Mouse (Mus musculus): Measurements from ENCODE around the gene Yy1. TPM values are rescaled to one million over a fixed set of nuclear protein-coding genes. Genes with fewer than 3 reads are reported as not detected.

The Yy1 gene
- 8.1 and 11.8 TPM in 2 replicates for polyA plus RNA-seq (2012; rRNA removed)
- polyA plus RNA-seq (2014; fragmentation: Nextera tagmentation; extraction: Ambion mirVana), result 7.9 and 9.1 TPM in 2 replicates

DNA sequence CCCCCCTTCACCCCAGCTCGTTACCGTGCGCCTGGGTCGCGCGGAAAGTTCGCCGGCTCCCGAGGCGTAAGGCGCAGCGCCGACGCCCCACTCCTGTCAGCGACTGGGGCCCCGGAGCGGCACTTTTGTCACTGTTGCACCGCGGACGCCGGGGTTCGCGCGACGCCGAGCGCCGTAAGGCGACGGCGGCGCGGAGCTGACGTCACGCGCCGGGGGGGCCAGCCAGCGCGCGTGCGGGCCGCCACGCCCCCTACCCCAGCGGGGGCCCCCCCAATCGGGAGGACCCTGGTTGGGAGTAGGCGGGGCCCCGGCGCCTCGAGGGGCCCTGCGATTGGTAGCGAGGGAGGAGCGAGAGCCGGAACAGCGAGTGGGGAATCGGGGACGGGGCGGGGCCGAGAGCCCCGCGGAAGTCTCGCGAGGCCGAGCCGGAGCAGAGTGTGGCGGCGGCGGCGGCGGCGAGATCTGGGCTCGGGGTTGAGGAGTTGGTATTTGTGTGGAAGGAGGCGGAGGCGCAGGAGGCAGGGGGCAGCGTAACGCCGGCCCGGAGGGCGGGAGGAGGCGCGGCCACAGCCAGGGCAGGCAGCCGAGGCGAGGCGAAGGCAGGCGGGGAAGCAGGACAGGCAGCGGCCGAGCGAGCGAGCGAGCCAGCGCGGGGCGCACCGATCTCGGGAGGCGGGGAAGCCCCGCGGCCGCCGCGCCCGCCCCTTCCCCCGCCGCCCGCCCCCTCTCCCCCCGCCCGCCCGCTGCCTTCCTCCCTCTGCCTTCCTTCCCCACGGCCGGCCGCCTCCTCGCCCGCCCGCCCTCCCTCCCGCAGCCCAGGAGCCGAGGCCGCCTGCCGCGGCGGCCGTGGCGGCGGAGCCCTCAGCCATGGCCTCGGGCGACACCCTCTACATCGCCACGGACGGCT, at the start of gene Yy1:
Gene Yy1, plus strand, starts transcription at position 428 of the 907 bp plus-strand sequence.
- under 1% methylated on average over 75 of the region's 127 CpGs for WGBS (ENCODE audit: insufficient replicate concordance)

DNA sequence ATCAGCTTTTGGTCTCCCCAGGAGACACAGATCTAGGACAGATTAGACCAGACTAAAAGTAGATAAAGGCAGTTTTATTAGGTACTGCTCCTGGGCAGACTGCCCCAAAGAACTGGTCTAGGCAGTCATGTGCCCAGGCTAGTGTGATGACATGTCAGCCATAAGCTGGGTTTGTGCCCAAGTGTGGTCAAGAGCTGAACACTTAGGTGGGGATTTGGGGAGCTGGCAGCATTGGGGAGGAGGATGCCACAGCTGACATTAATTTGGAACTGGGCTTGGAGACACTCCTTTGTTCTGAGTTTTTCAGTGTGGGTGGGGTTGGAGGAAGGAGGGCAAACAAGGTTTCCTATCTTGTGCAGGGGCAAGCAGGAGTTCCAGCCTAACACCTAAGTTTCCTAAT, 46.8 kb upstream of the Yy1 start:
- H3K9me3 ChIP-seq (ENCODE audit: control insufficient read depth, low read length), result no peaks in the 10 kb centered on the region
- H3K4me1 ChIP-seq (replicated peaks; ENCODE audit: control insufficient read depth in 2 of 2, insufficient read depth in 2 of 2, low read length in 1 of 2), result no peaks in the 10 kb centered on the region
- no peak overlapping the region for H3K27ac ChIP-seq
- DNase-seq (ENCODE audit: low read depth in 3 of 3, low spot score in 3 of 3) (no peak), ATAC-seq (ENCODE audit: insufficient read depth) (no peak)
- TF ChIP-seq EP300 (IDR thresholded peaks at IDR 0.05; ENCODE audit: low read depth) (no peak), CTCF (IDR thresholded peaks at IDR 0.05; ENCODE audit: low read depth) (no peak)
- H3K4me2 ChIP-seq (ENCODE audit: low read depth), result no peak overlapping the region
- no peaks in the 10 kb centered on the region for H3K27me3 ChIP-seq (ENCODE audit: control insufficient read depth, insufficient read depth, low read length)
- no peaks in the 10 kb centered on the region for H3K36me3 ChIP-seq (replicated peaks; ENCODE audit: control insufficient read depth, insufficient read depth, low read depth)
- no peak overlapping the region for H3K9ac ChIP-seq (replicated peaks)
- H3K4me3 ChIP-seq (ENCODE audit: insufficient read depth in 1 of 2, low read depth in 2 of 2, low read length in 2 of 2), result no peak overlapping the region

More for the DNA sequence above, at the start of gene Yy1:
- Histone ChIP-seq H3K4me2 (ENCODE audit: low read depth) (peak within 1 kb of the TSS; percentile 88), H3K36me3 (replicated peaks; ENCODE audit: control insufficient read depth, insufficient read depth, low read depth) (no peaks in the 10 kb centered on the region; the same call in 1 of the 2 replicates), H3K9ac (replicated peaks) (peak within 1 kb of the TSS; percentile 93), H3K27me3 (ENCODE audit: control insufficient read depth, insufficient read depth, low read length) (no peaks in the 10 kb centered on the region), H3K4me3 (ENCODE audit: insufficient read depth in 1 of 2, low read depth in 2 of 2, low read length in 2 of 2) (peak within 1 kb of the TSS; percentile 80 to 98), H3K27ac (peak within 1 kb of the TSS; percentile 90), H3K9me3 (ENCODE audit: control insufficient read depth, low read length) (no peaks in the 10 kb centered on the region), H3K4me1 (replicated peaks; ENCODE audit: control insufficient read depth in 2 of 2, insufficient read depth in 2 of 2, low read length in 1 of 2) (peaks cover 34 to 36% of the 10 kb centered on the region in 2 experiments)
- DNase-seq (ENCODE audit: low read depth in 3 of 3, low spot score in 3 of 3) (peak; percentile 96 to 97 (median 97)), ATAC-seq (ENCODE audit: insufficient read depth) (peak; percentile 82)
- TF ChIP-seq EP300 (IDR thresholded peaks at IDR 0.05; ENCODE audit: low read depth) (peak; percentile 53), CTCF (IDR thresholded peaks at IDR 0.05; ENCODE audit: low read depth) (0 out of 2 replicates have a peak, but pooled peaks have one; percentile 3)

DNA sequence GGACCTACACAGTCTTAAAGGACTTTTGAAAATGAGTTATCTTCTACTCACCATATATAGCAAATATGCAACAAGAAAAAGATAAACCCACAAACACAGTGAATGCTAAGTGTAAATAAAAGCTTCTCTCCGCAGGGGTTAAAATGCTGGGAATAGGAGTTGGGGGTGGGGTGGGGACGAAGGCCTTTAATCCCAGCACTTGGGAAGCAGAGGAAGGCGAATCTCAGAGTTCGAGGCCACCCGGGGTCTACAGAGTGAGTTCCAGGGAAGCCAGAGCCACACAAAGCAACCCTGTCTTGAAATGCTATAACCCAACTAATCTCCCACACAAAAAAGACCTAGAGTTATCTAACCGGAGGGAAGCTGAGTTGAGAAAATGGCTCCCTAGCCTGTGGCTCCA, 43.8 kb upstream of the Yy1 start:
- WGBS (ENCODE audit: insufficient replicate concordance), result 46% methylated on average over 6 of the region's 6 CpGs
- ATAC-seq (ENCODE audit: insufficient read depth) (no peak), DNase-seq (ENCODE audit: low read depth in 3 of 3, low spot score in 3 of 3) (no peak)
- no peaks in the 10 kb centered on the region for H3K36me3 ChIP-seq (replicated peaks; ENCODE audit: control insufficient read depth, insufficient read depth, low read depth)
- no peaks in the 10 kb centered on the region for H3K9me3 ChIP-seq (ENCODE audit: control insufficient read depth, low read length)
- no peak overlapping the region for H3K4me2 ChIP-seq (ENCODE audit: low read depth)
- TF ChIP-seq CTCF (IDR thresholded peaks at IDR 0.05; ENCODE audit: low read depth) (no peak), EP300 (IDR thresholded peaks at IDR 0.05; ENCODE audit: low read depth) (no peak)
- no peak overlapping the region for H3K4me3 ChIP-seq (ENCODE audit: insufficient read depth in 1 of 2, low read depth in 2 of 2, low read length in 2 of 2)
- no peak overlapping the region for H3K27ac ChIP-seq
- no peaks in the 10 kb centered on the region for H3K27me3 ChIP-seq (ENCODE audit: control insufficient read depth, insufficient read depth, low read length)
- H3K4me1 ChIP-seq (replicated peaks; ENCODE audit: control insufficient read depth in 2 of 2, insufficient read depth in 2 of 2, low read length in 1 of 2), result no peaks in the 10 kb centered on the region
- H3K9ac ChIP-seq (replicated peaks), result no peak overlapping the region

DNA sequence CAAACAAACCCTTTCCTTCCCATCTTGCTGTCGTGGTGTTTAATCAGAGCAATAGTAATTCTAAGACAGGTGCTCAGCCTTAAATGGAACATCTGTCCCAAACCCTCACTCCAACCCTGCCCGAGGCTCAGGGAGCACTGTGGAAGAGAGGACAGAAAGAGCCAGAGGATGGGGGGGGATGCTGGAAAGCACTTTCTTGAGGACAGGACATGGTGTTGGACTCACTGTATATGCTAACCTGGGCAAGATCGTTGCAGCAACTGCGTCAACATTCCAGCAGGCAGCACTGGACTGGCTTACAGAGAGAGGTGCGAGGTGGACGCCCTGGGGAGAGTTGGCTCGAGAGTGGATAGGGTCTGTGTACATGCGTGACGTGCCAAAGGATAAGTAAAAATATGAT, 43.3 kb upstream of the Yy1 start:
- Histone ChIP-seq H3K9ac (replicated peaks) (no peak overlapping the region), H3K4me2 (ENCODE audit: low read depth) (no peak overlapping the region), H3K9me3 (ENCODE audit: control insufficient read depth, low read length) (no peaks in the 10 kb centered on the region), H3K4me1 (replicated peaks; ENCODE audit: control insufficient read depth in 2 of 2, insufficient read depth in 2 of 2, low read length in 1 of 2) (no peaks in the 10 kb centered on the region), H3K27ac (no peak overlapping the region), H3K27me3 (ENCODE audit: control insufficient read depth, insufficient read depth, low read length) (no peaks in the 10 kb centered on the region), H3K4me3 (ENCODE audit: insufficient read depth in 1 of 2, low read depth in 2 of 2, low read length in 2 of 2) (no peak overlapping the region), H3K36me3 (replicated peaks; ENCODE audit: control insufficient read depth, insufficient read depth, low read depth) (no peaks in the 10 kb centered on the region)
- TF ChIP-seq EP300 (IDR thresholded peaks at IDR 0.05; ENCODE audit: low read depth) (no peak), CTCF (IDR thresholded peaks at IDR 0.05; ENCODE audit: low read depth) (no peak)
- DNase-seq (ENCODE audit: low read depth in 3 of 3, low spot score in 3 of 3) (no peak), ATAC-seq (ENCODE audit: insufficient read depth) (no peak)
- 66% methylated on average over 9 of the region's 9 CpGs for WGBS (ENCODE audit: insufficient replicate concordance)

DNA sequence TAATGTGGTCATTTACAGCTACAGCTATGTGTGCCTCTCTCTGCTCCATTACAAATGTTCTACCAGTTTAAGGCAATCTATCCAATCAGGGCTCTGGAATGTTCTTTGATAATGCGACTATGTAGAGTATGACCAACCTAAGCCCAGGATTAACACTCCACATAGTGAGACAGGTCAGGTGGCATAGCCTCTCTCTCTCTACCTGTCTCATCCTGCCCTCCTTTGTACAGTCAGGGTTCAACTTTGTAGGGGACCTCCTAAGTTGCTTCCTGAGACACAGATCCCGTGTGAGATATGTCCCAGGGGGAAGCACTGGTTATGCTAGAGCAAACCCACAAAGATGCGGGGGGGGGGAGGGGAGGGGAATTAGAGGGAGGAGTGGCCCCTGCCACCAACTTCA, 42.5 kb upstream of the Yy1 start:
- Histone ChIP-seq H3K4me1 (replicated peaks; ENCODE audit: control insufficient read depth in 2 of 2, insufficient read depth in 2 of 2, low read length in 1 of 2) (no peaks in the 10 kb centered on the region), H3K4me3 (ENCODE audit: insufficient read depth in 1 of 2, low read depth in 2 of 2, low read length in 2 of 2) (no peak overlapping the region), H3K36me3 (replicated peaks; ENCODE audit: control insufficient read depth, insufficient read depth, low read depth) (no peaks in the 10 kb centered on the region), H3K27me3 (ENCODE audit: control insufficient read depth, insufficient read depth, low read length) (no peaks in the 10 kb centered on the region), H3K9ac (replicated peaks) (no peak overlapping the region), H3K27ac (no peak overlapping the region), H3K9me3 (ENCODE audit: control insufficient read depth, low read length) (no peaks in the 10 kb centered on the region), H3K4me2 (ENCODE audit: low read depth) (no peak overlapping the region)
- 29% methylated on average over 3 of the region's 3 CpGs for WGBS (ENCODE audit: insufficient replicate concordance)
- DNase-seq (ENCODE audit: low read depth in 3 of 3, low spot score in 3 of 3), result no peak
- no peak for TF ChIP-seq EP300 (IDR thresholded peaks at IDR 0.05; ENCODE audit: low read depth)
- TF ChIP-seq CTCF (IDR thresholded peaks at IDR 0.05; ENCODE audit: low read depth), result no peak
- no peak for ATAC-seq (ENCODE audit: insufficient read depth)
